Comparison of ENCODE assay signal across 12 mouse cellular contexts in the genomic region with DNA sequence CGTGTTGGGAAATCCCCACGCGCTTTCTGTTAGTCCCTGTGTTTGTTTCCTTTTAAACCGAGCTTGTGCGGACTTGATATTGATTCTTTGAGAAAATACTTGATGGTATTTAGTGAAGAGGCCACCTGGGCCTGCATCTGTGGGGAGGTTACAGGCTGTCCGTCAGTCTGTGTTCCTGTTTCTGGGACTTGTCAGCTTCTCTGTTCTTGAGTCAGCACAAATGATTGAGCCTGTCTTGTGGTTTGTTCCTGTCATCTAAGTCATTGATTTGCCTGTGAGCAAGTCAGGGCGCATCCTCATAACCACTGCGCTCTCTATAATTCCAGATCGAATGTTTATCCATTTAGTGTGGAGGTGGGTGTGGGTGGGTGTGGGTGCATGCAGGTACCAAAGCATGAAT. TPM values are rescaled to one million over a fixed set of nuclear protein-coding genes. Genes with fewer than 3 reads are reported as not detected.
"Had no signal": no experiment of that assay in that cellular context is flagged by ENCODE, and none has a peak within 500 bp of the region (broad histone marks: within the 10 kb centered on the region; RNA-seq: fewer than 3 reads in every experiment).

No protein-coding gene starts in this region.

RNA-seq across cellular contexts. Expression of a gene that starts 21.0 kb away (rescaled TPM):
- total RNA-seq: megakaryocyte-erythroid progenitor cell, adult 5-6 weeks had no signal
- polyA plus RNA-seq: liver, embryonic 16.5 days; lung, embryonic 14.5 days; lung, embryonic 16.5 days; midbrain, embryonic 12.5 days; midbrain, embryonic 14.5 days; midbrain, embryonic 16.5 days; neural tube, embryonic 12.5 days; neural tube, embryonic 14.5 days; stomach, embryonic 14.5 days; stomach, embryonic 16.5 days; thymus, postnatal 0 days had no signal
